Mouse (Mus musculus) heart, postnatal 36 days (tissue): ENCODE measurements at regions not wholly inside any gene's neighbourhood (a gene's known extent, or its start where the extent isn't known, plus 50 kb on each side); places are given as distances from the start of the nearest gene placed in this dataset.
"Not testable (repeated sequence)": the region's sequence is repeated elsewhere in the genome, so short reads cannot be mapped to it uniquely, and the experiment has no call there.

Experiments used
- DNase-seq, 2 experiments: peaks; one replicate each; pipeline ENCODE4 v3.0.0; 2021 to 2022
- intact Hi-C: fragments of 180-260 bp; cut with DNase I; formaldehyde crosslinking; loops from one replicate; pipeline ENCODE4 v1.15.1; 2025

GRCm38 (mm10) chr7:73827549-73827948 is 87.4 kb downstream of the Fam174b start:
- intact Hi-C loops = no loop called here
- no peak for DNase-seq

GRCm38 (mm10) chr7:73830581-73830980 is 90.5 kb downstream of the Fam174b start:
- DNase-seq = no peak
- intact Hi-C loops = no loop called here

GRCm38 (mm10) chr7:73840381-73840780 is 100.3 kb downstream of the Fam174b start:
- intact Hi-C loops = no loop called here
- peak; percentile 28 to 31 for DNase-seq

- intact Hi-C loops = no loop called here
- DNase-seq = no peak
Observed at GRCm38 (mm10) chr7:73852184-73852583, 112.1 kb downstream of the Fam174b start.

- DNase-seq, intact Hi-C loops: not testable (repeated sequence)
Observed at GRCm38 (mm10) chr7:73853296-73853950, 113.3 kb downstream of the Fam174b start.

- intact Hi-C loops = loop anchor here (1.0 kb wide), 1 partner anchor 200 kb away; no protein-coding TSS in a partner anchor
- peak; percentile 15 to 35 for DNase-seq
Observed at GRCm38 (mm10) chr7:73855489-73855888, 115.4 kb downstream of the Fam174b start.

GRCm38 (mm10) chr7:73856908-73857307 is 116.8 kb downstream of the Fam174b start:
- intact Hi-C loops = no loop called here
- DNase-seq = no peak

- no peak for DNase-seq
- intact Hi-C loops = no loop called here
Observed at GRCm38 (mm10) chr7:73865086-73865485, 125.0 kb downstream of the Fam174b start.

- intact Hi-C loops = no loop called here
- DNase-seq = no peak
Observed at GRCm38 (mm10) chr7:73872181-73872580, 132.1 kb downstream of the Fam174b start.

GRCm38 (mm10) chr7:73881252-73882042 is 132.0 kb downstream of the St8sia2 start:
- intact Hi-C loops = no loop called here
- no peak for DNase-seq

GRCm38 (mm10) chr7:73886152-73886551 is 127.3 kb downstream of the St8sia2 start:
- no peak for DNase-seq
- intact Hi-C loops = no loop called here
